ENCODE assay signal across 15 mouse cellular contexts in genomic region chr6:114414510-114414909, GRCm38 (mm10). TPM values are rescaled to one million over a fixed set of nuclear protein-coding genes. Genes with fewer than 3 reads are reported as not detected.
A peak's percentile ranks its signal among the peaks of the same experiment; 100 is the strongest.
DNase-seq lines count a peak whose midpoint lies in the region; ATAC-seq and TF ChIP-seq lines count a peak whose summit lies in the region.
"Had no signal": no experiment of that assay in that cellular context is flagged by ENCODE, and none has a peak within 500 bp of the region (broad histone marks: within the 10 kb centered on the region; RNA-seq: fewer than 3 reads in every experiment).

No protein-coding gene starts in this region.

- peak; percentile 55; the same call in 1 of the 2 replicates for ATAC-seq in forebrain, embryonic 14.5 days
- no peak for ATAC-seq in forebrain, embryonic 11.5 days (replicated peaks; ENCODE audit: low FRiP score)
- ATAC-seq in inflammation-experienced regulatory T-cells, adult 6 months: no peak

- H3K4me2 ChIP-seq in forebrain, embryonic 14.5 days (ENCODE audit: low read length): no peak overlapping the region
- no peak overlapping the region for H3K4me2 ChIP-seq in forebrain, embryonic 11.5 days (ENCODE audit: low read depth, low read length, severe bottlenecking)
- H3K4me2 ChIP-seq: heart, embryonic 13.5 days; lung, embryonic 14.5 days had no signal

- no peak overlapping the region for H3K27ac ChIP-seq in forebrain, embryonic 14.5 days (ENCODE audit: low read depth, low read length)
- H3K27ac ChIP-seq in forebrain, embryonic 11.5 days (ENCODE audit: low read depth, low read length): no peak overlapping the region
- peak overlapping the region; percentile 55; the same call in 1 of the 2 replicates for H3K27ac ChIP-seq in left cerebral cortex, adult 2 months
- H3K27ac ChIP-seq: heart, embryonic 13.5 days; kidney, postnatal 0 days had no signal

- H3K9me3 ChIP-seq in forebrain, embryonic 14.5 days (replicated peaks; ENCODE audit: control insufficient read depth, low read length): no peaks in the 10 kb centered on the region
- no peaks in the 10 kb centered on the region for H3K9me3 ChIP-seq in forebrain, embryonic 11.5 days (ENCODE audit: control insufficient read depth, low read length)
- H3K9me3 ChIP-seq: heart, embryonic 13.5 days had no signal

- H3K4me1 ChIP-seq in forebrain, embryonic 14.5 days (ENCODE audit: control insufficient read depth, insufficient read depth, low read length): no peaks in the 10 kb centered on the region
- H3K4me1 ChIP-seq in forebrain, embryonic 11.5 days (replicated peaks; ENCODE audit: control insufficient read depth, insufficient read depth, low read length): no peaks in the 10 kb centered on the region; the same call in 1 of the 2 replicates
- H3K4me1 ChIP-seq: heart, embryonic 13.5 days had no signal

- H3K27me3 ChIP-seq in forebrain, embryonic 14.5 days (replicated peaks; ENCODE audit: control insufficient read depth, insufficient read depth, low read length): no peaks in the 10 kb centered on the region
- no peaks in the 10 kb centered on the region for H3K27me3 ChIP-seq in forebrain, embryonic 11.5 days (ENCODE audit: control insufficient read depth, insufficient read depth, low read length)

- no peak overlapping the region for H3K4me3 ChIP-seq in forebrain, embryonic 14.5 days (ENCODE audit: low read depth, low read length)
- no peak overlapping the region for H3K4me3 ChIP-seq in forebrain, embryonic 11.5 days (ENCODE audit: low read depth, low read length)
- H3K4me3 ChIP-seq in left cerebral cortex, adult 2 months: no peak overlapping the region
- H3K4me3 ChIP-seq: heart, embryonic 13.5 days had no signal

- no peaks in the 10 kb centered on the region for H3K36me3 ChIP-seq in forebrain, embryonic 14.5 days (ENCODE audit: control insufficient read depth, insufficient read depth, low read length)
- H3K36me3 ChIP-seq in forebrain, embryonic 11.5 days (ENCODE audit: control insufficient read depth, insufficient read depth, low read length): no peaks in the 10 kb centered on the region
- H3K36me3 ChIP-seq: heart, embryonic 13.5 days had no signal

- WGBS in forebrain, embryonic 14.5 days: 44% methylated on average over 8 of the region's 8 CpGs
- WGBS in forebrain, embryonic 11.5 days: 65% methylated on average over 8 of the region's 8 CpGs

- intact Hi-C loops in left cerebral cortex, adult 2 months (cut with DNase I): no loop called here

- DNase-seq in forebrain, embryonic 14.5 days (ENCODE audit: low spot score): peak; percentile 47
- DNase-seq in forebrain, embryonic 11.5 days (ENCODE audit: low spot score): no peak
- DNase-seq in retina, postnatal 1 day: peak; percentile 67
- DNase-seq in retina, embryonic 14.5 days (ENCODE audit: low spot score): no peak
- DNase-seq in left cerebral cortex, adult 2 months (ENCODE audit: extremely low spot score in 1 of 2, low spot score in 2 of 2): peak in 1 of 2 experiments; percentile 59
- DNase-seq in telencephalon, adult 2 months (ENCODE audit: low read depth, low spot score): peak; percentile 55
- no peak for DNase-seq in layer of hippocampus, adult 11-12 months (ENCODE audit: low spot score)
- DNase-seq: adrenal gland, postnatal 10 days; gastrocnemius, postnatal 10 days; liver; lung, embryonic 14.5 days had no signal

- H3K9ac ChIP-seq in forebrain, embryonic 14.5 days (ENCODE audit: low read length): no peak overlapping the region
- H3K9ac ChIP-seq in forebrain, embryonic 11.5 days (ENCODE audit: low read length): no peak overlapping the region
- H3K9ac ChIP-seq: heart, embryonic 13.5 days; lung, embryonic 14.5 days had no signal

- TF ChIP-seq CTCF in left cerebral cortex, adult 2 months (IDR thresholded peaks at IDR 0.05): no peak

RNA-seq across cellular contexts. Expression of gene Hrh1, which starts 16.8 kb away (rescaled TPM):
- polyA plus RNA-seq in forebrain, embryonic 14.5 days (2014; fragmentation: Nextera tagmentation; extraction: Ambion mirVana): 0.36 and 0.62 TPM in 2 replicates
- 0.33 and 0.47 TPM in 2 replicates for polyA plus RNA-seq in forebrain, embryonic 11.5 days (2014; fragmentation: Nextera tagmentation; extraction: Ambion mirVana)
- total RNA-seq in left cerebral cortex, adult 2 months (2021): 10 to 100 TPM; 24.2 to 25.6 TPM
- under 1 TPM in 1 of 3 experiments, not detected in 2; 0.13 TPM for polyA plus RNA-seq in inflammation-experienced regulatory T-cells, adult 6 months (2017; shearing (Covaris generic))
- total RNA-seq: megakaryocyte progenitor cell, adult 5-6 weeks had no signal
- polyA plus RNA-seq: heart, embryonic 13.5 days; lung, embryonic 14.5 days had no signal

Comparison
In these comparisons a context has a peak if more than half of its experiments do, and no peak if none do; other contexts are left out.
1. DNase-seq: peak in forebrain, embryonic 14.5 days (single experiment), retina, postnatal 1 day (single experiment) and telencephalon, adult 2 months (single experiment); none in forebrain, embryonic 11.5 days (single experiment), retina, embryonic 14.5 days (single experiment) and layer of hippocampus, adult 11-12 months (single experiment).